23 mouse cellular contexts compared by ENCODE assay signal in genomic region chr14:17211502-17211901, GRCm38 (mm10).
DNase-seq lines count a peak whose midpoint lies in the region; ATAC-seq and TF ChIP-seq lines count a peak whose summit lies in the region.
"Had no signal": no experiment of that assay in that cellular context is flagged by ENCODE, and none has a peak within 500 bp of the region (broad histone marks: within the 10 kb centered on the region; RNA-seq: fewer than 3 reads in every experiment).

No protein-coding gene starts in this region.

- no peaks in the 10 kb centered on the region for H3K4me1 ChIP-seq in heart, embryonic 13.5 days
- H3K4me1 ChIP-seq in limb, embryonic 10.5 days: no peaks in the 10 kb centered on the region
- H3K4me1 ChIP-seq: forebrain, embryonic 10.5 days; forebrain, embryonic 13.5 days; heart, embryonic 15.5 days; hindbrain, embryonic 12.5 days; hindbrain, embryonic 15.5 days; intestine, embryonic 15.5 days had no signal

- H3K4me2 ChIP-seq in heart, embryonic 13.5 days: no peak overlapping the region
- H3K4me2 ChIP-seq: forebrain, embryonic 13.5 days; heart, embryonic 15.5 days; hindbrain, embryonic 12.5 days; hindbrain, embryonic 15.5 days; intestine, embryonic 15.5 days had no signal

- H3K79me3 ChIP-seq in C2C12 (ENCODE audit: low read depth): no peaks in the 10 kb centered on the region

- no peaks in the 10 kb centered on the region for H3K9me3 ChIP-seq in heart, embryonic 13.5 days
- H3K9me3 ChIP-seq in limb, embryonic 10.5 days (replicated peaks): no peaks in the 10 kb centered on the region
- H3K9me3 ChIP-seq: heart, embryonic 15.5 days; hindbrain, embryonic 12.5 days; hindbrain, embryonic 15.5 days; intestine, embryonic 15.5 days had no signal

- no peak for DNase-seq in heart, postnatal 14 days
- peak; percentile 10 for DNase-seq in brain, adult 2 months (ENCODE audit: low read depth, low spot score)
- no peak for DNase-seq in layer of hippocampus, postnatal 36 days
- no peak for DNase-seq in limb, embryonic 10.5 days (ENCODE audit: low spot score)
- DNase-seq: adrenal gland, adult 2 months; adrenal gland, postnatal 14 days; cerebellum, adult 11-12 months; cerebellum, adult 8-10 months; cerebellum, postnatal 14 days; gastrocnemius, postnatal 10 days; gastrocnemius, postnatal 36 days; heart, adult 11 months; kidney, adult 11 months had no signal

- no peak overlapping the region for H3ac ChIP-seq in C2C12 (ENCODE audit: control insufficient read depth, insufficient read length, low read depth)

- no peak for TF ChIP-seq CTCF in C2C12 (IDR thresholded peaks at IDR 0.05; ENCODE audit: control insufficient read depth, insufficient read depth, insufficient read length)

- peak; percentile 46; the same call in 1 of the 2 replicates for ATAC-seq in heart, embryonic 13.5 days (ENCODE audit: extremely low read depth, insufficient number of reproducible peaks, low FRiP score, low TSS enrichment)
- ATAC-seq in granulocyte monocyte progenitor cell, adult 5-6 weeks (replicated peaks; ENCODE audit: poor library complexity, severe bottlenecking): no peak
- ATAC-seq: forebrain, embryonic 13.5 days; forebrain, embryonic 16.5 days; intestine, embryonic 15.5 days had no signal

- H3K36me3 ChIP-seq in heart, embryonic 13.5 days: no peaks in the 10 kb centered on the region
- H3K36me3 ChIP-seq in C2C12 (ENCODE audit: control insufficient read depth, insufficient read depth): no peaks in the 10 kb centered on the region
- no peaks in the 10 kb centered on the region for H3K36me3 ChIP-seq in limb, embryonic 10.5 days
- H3K36me3 ChIP-seq: forebrain, embryonic 10.5 days; heart, embryonic 15.5 days; hindbrain, embryonic 12.5 days; hindbrain, embryonic 15.5 days; intestine, embryonic 15.5 days had no signal

- no peaks in the 10 kb centered on the region for H3K79me2 ChIP-seq in C2C12 (ENCODE audit: control insufficient read depth, insufficient read depth)

- WGBS in heart, embryonic 13.5 days: 38% methylated on average over 2 of the region's 2 CpGs
- WGBS in limb, embryonic 10.5 days: 76% methylated on average over 2 of the region's 2 CpGs

- H3K27me3 ChIP-seq in heart, embryonic 13.5 days (replicated peaks): no peaks in the 10 kb centered on the region
- no peaks in the 10 kb centered on the region for H3K27me3 ChIP-seq in C2C12 (ENCODE audit: control insufficient read depth, insufficient read depth, insufficient read length)
- H3K27me3 ChIP-seq in limb, embryonic 10.5 days (ENCODE audit: low read depth, poor library complexity, severe bottlenecking): no peaks in the 10 kb centered on the region
- H3K27me3 ChIP-seq: forebrain, embryonic 13.5 days; heart, embryonic 15.5 days; hindbrain, embryonic 12.5 days; hindbrain, embryonic 15.5 days; intestine, embryonic 15.5 days had no signal

- intact Hi-C loops in heart, postnatal 14 days (cut with DNase I): no loop called here

- no peak overlapping the region for H3K27ac ChIP-seq in heart, embryonic 13.5 days (replicated peaks)
- no peak overlapping the region for H3K27ac ChIP-seq in limb, embryonic 10.5 days
- H3K27ac ChIP-seq: forebrain, embryonic 10.5 days; forebrain, embryonic 13.5 days; heart, embryonic 15.5 days; hindbrain, embryonic 12.5 days; hindbrain, embryonic 15.5 days; intestine, embryonic 15.5 days had no signal

- no peak overlapping the region for H3K4me3 ChIP-seq in heart, embryonic 13.5 days
- H3K4me3 ChIP-seq in C2C12 (ENCODE audit: insufficient read depth, poor library complexity, severe bottlenecking): no peak overlapping the region
- no peak overlapping the region for H3K4me3 ChIP-seq in limb, embryonic 10.5 days
- H3K4me3 ChIP-seq: forebrain, embryonic 10.5 days; forebrain, embryonic 13.5 days; heart, embryonic 15.5 days; hindbrain, embryonic 12.5 days; hindbrain, embryonic 15.5 days; intestine, embryonic 15.5 days had no signal

- no peak overlapping the region for H3K9ac ChIP-seq in heart, embryonic 13.5 days
- H3K9ac ChIP-seq: forebrain, embryonic 13.5 days; heart, embryonic 15.5 days; hindbrain, embryonic 12.5 days; hindbrain, embryonic 15.5 days; intestine, embryonic 15.5 days had no signal

TF ChIP-seq in C2C12, 6 proteins besides CTCF, POLR2A, EP300 and RAD21:
- peak; percentile 68 for TF ChIP-seq MYOD1 (IDR thresholded peaks at IDR 0.05; ENCODE audit: control insufficient read depth, insufficient read length, low read depth)
- TF ChIP-seq USF1 (IDR thresholded peaks at IDR 0.05; ENCODE audit: low read depth): no peak
